Mouse (Mus musculus): ENCODE results near the gene Gm3173.
"Not testable (repeated sequence)": the region's sequence is repeated elsewhere in the genome, so short reads cannot be mapped to it uniquely, and the experiment has no call there.

DNA sequence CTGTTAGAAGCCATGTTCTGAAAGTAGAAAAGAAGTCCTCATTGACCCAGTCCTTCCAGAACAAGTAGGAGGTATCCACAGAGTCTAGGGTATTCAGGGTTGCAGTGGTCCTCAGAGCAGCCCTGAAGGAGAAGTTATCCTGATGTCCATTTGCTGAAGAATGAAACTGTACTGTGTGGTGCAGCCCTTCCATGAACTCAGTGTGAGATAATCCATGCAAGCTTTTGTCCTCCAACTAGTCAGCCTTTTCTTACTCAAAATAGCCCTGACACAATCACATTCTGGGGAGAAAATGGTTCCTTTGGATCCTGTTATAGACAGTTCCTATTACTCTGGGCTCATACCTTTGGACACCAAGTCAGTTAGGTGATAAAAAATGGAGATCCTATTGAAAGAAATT lies 27.0 kb upstream of the Gm3173 start:
- TF ChIP-seq CEBPB (IDR thresholded peaks at IDR 0.05; ENCODE audit: insufficient read depth, poor library complexity, severe bottlenecking); POLR2A (IDR thresholded peaks at IDR 0.05; ENCODE audit: insufficient read length, low read depth); MYOG (IDR thresholded peaks at IDR 0.05; ENCODE audit: control insufficient read depth in 1 of 3, insufficient read depth in 1 of 3, insufficient read length in 2 of 3, low read depth in 2 of 3); USF1 (IDR thresholded peaks at IDR 0.05; ENCODE audit: low read depth): not testable (repeated sequence)
